11 mouse cellular contexts compared by ENCODE assay signal in genomic region chr5:102977138-102977537, GRCm38 (mm10).
DNase-seq lines count a peak whose midpoint lies in the region; ATAC-seq lines count a peak whose summit lies in the region.
"Had no signal": no experiment of that assay in that cellular context is flagged by ENCODE, and none has a peak within 500 bp of the region (broad histone marks: within the 10 kb centered on the region; RNA-seq: fewer than 3 reads in every experiment).

No protein-coding gene starts in this region.

- no peak overlapping the region for H3K4me3 ChIP-seq in midbrain, embryonic 12.5 days
- H3K4me3 ChIP-seq: heart, embryonic 15.5 days; liver, embryonic 13.5 days had no signal

- H3K36me3 ChIP-seq in midbrain, embryonic 12.5 days = no peaks in the 10 kb centered on the region
- H3K36me3 ChIP-seq: heart, embryonic 15.5 days; liver, embryonic 13.5 days had no signal

- peak; percentile 45 for ATAC-seq in frontal cortex, adult (ENCODE audit: low TSS enrichment)
- peak; percentile 70 for ATAC-seq in midbrain, embryonic 12.5 days (ENCODE audit: low FRiP score, low read depth)
- no peak for ATAC-seq in megakaryocyte-erythroid progenitor cell, adult 5-6 weeks (replicated peaks; ENCODE audit: low FRiP score, low TSS enrichment, poor library complexity, severe bottlenecking)

- H3K9me3 ChIP-seq in midbrain, embryonic 12.5 days = no peaks in the 10 kb centered on the region
- H3K9me3 ChIP-seq: heart, embryonic 15.5 days had no signal

- no peak overlapping the region for H3K4me2 ChIP-seq in midbrain, embryonic 12.5 days (replicated peaks)
- H3K4me2 ChIP-seq: heart, embryonic 15.5 days; liver, embryonic 13.5 days had no signal

- WGBS in midbrain, embryonic 12.5 days = 48% methylated on average over 6 of the region's 6 CpGs

- no peak overlapping the region for H3K9ac ChIP-seq in midbrain, embryonic 12.5 days (replicated peaks)
- H3K9ac ChIP-seq: heart, embryonic 15.5 days; liver, embryonic 13.5 days had no signal

- DNase-seq in frontal cortex, postnatal 36 days (ENCODE audit: low spot score in 2 of 2) = no peak
- peak; percentile 12 for DNase-seq in thymus, postnatal 0 days (ENCODE audit: low spot score)
- no peak for DNase-seq in thymus, postnatal 25 days
- DNase-seq in adipocyte (ENCODE audit: low spot score) = no peak
- no peak for DNase-seq in gastrocnemius, adult 18-20 months (ENCODE audit: low spot score)
- DNase-seq: kidney, adult 9 months; liver, embryonic 13.5 days had no signal

- no peaks in the 10 kb centered on the region for H3K27me3 ChIP-seq in midbrain, embryonic 12.5 days
- H3K27me3 ChIP-seq: heart, embryonic 15.5 days; liver, embryonic 13.5 days had no signal

- H3K27ac ChIP-seq in midbrain, embryonic 12.5 days (replicated peaks) = peak overlapping the region; percentile 49; the same call in 1 of the 2 replicates
- H3K27ac ChIP-seq: heart, embryonic 15.5 days; liver, embryonic 13.5 days had no signal

- peaks cover 12% of the 10 kb centered on the region for H3K4me1 ChIP-seq in midbrain, embryonic 12.5 days
- H3K4me1 ChIP-seq: liver, embryonic 13.5 days had no signal
